Mouse (Mus musculus) inflammation-experienced regulatory T-cells, adult 16 weeks (primary cell): ENCODE data around the gene Sat1. TPM values are rescaled to one million over a fixed set of nuclear protein-coding genes. Genes with fewer than 3 reads are reported as not detected.

Experiments used
- polyA plus RNA-seq: library from polyadenylated mRNA; unstranded; fragments of 100-300 nt; shearing (Covaris generic); gene quantifications from one replicate; pipeline ENCODE4 v1.2.1, GENCODE M21; 2017

Gene Sat1
- polyA plus RNA-seq, result 357 TPM

DNA sequence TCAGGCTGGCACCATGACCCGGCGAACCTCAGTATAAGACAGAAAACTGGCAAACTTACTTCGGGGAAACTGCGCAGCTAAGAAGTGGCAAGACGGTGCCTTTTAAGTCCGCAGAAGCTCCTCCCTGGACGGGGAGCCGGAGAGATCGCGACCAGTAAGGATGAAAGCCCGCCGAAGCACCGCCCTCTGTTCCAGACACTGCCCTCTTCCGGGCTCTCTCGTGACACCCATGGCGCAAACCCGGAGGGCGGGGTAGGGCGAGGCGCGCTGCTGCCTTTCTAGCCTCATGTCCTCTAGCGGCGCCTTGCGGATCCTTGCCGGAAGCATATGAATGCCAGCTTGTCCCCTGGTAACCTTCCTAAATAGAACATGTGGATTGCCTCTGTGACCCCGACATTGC lies at the start of gene Sat1:
Gene Sat1, minus strand, starts transcription at position 179 of the 400 bp plus-strand sequence.

DNA sequence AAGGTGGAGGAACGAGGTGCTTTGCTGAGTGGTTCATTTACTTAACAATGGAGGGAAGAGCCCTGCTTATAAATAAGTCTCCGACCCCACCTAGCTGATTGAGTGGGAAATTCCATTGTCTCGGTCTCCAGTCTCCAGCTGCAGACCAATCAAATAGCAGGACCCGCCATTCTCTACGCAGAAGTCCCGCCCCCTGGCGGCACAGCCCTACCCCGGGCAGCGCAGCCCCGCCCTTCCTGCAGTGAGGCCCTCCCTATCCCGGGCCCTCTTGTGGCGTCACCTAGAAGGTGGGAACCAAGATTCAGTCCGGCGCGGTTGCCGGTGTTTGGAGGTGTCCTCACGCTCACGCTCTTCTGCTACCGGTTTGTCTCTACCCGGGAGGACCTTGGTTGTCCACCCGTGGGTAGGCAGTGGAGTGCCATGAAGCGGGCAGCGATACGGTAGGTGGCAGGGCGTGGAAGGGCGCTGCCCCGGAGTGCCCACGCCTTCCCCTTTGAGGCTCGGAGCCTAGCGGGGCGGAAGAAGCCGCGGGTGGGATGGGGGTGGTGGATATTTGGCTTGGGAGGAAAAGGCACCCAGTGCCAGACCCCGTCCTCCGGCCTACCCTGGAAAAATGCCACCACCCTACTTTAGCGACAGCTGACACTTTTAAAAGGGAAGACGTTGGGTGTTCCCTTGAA lies 46.1 kb upstream of the Sat1 start, which contains the start of gene Acot9:
Gene Acot9, plus strand, starts transcription at position 209 of the 680 bp plus-strand sequence.

Other genes starting within 250 kb of the Sat1 start
- gene Magea8, start 220.6 kb downstream of the Sat1 start, polyA plus RNA-seq, result not detected
- not detected for gene Magea5, start 153.3 kb downstream of the Sat1 start, polyA plus RNA-seq
- gene Magea1, start 126.7 kb downstream of the Sat1 start, polyA plus RNA-seq, result not detected
- gene Magea2, start 122.8 kb downstream of the Sat1 start, polyA plus RNA-seq, result not detected
- gene Cldn34b2, start 88.0 kb downstream of the Sat1 start, polyA plus RNA-seq, result not detected
- 113 TPM for gene Acot9, start 46.0 kb upstream of the Sat1 start, polyA plus RNA-seq
- gene Prdx4, start 124.3 kb upstream of the Sat1 start, polyA plus RNA-seq, result 52.6 TPM